Mouse (Mus musculus): ENCODE measurements around the gene Zmym3. TPM values are rescaled to one million over a fixed set of nuclear protein-coding genes. Genes with fewer than 3 reads are reported as not detected.

The Zmym3 gene
- total and polyA plus RNA-seq, 3 experiments, result 20.7 to 42.9 TPM; not detected in 1

DNA sequence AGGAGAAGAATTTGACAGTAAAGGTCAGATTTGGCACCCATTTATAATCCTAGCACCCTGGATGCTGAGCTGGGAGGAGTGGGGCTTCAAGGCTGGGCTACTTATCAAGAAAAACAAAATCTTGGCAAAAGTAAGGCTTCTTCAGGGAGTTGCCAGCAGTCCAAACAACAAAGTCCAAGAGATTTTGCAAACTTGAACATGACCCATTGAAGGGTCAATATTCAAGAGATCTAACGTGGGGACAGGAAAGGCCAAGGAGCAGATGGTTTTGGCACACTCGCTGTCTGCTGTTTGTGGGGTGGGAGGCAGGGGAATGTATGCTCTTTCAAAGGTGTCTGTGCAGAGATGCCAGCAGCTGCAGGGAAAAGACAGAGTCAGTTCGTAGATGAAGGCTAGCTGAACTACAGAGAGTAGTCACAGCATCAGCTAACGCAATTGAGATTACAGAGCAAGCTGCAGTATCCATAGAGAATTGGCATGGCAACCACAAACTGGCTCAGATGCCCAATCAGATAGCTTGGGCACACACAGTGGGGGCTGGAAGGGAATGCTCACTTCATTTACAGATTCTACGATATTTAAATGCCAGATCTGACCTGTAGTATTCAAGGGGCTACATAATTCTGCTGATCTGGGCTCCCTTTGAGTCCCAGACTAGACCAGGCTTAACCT lies 31.6 kb downstream of the Zmym3 start:
- Histone ChIP-seq H3K4me3 (ENCODE audit: control insufficient read depth in 1 of 2, insufficient read depth in 1 of 2, low read depth in 2 of 2, low read length in 2 of 2) (no peak overlapping the region), H3K4me1 (ENCODE audit: control insufficient read depth in 1 of 2, insufficient read depth in 2 of 2, low read length in 2 of 2) (no peaks in the 10 kb centered on the region), H3K36me3 (ENCODE audit: control insufficient read depth in 1 of 2, insufficient read depth in 2 of 2, low read length in 2 of 2) (no peaks in the 10 kb centered on the region), H3K79me2 (ENCODE audit: control insufficient read depth, insufficient read depth, low read length, poor library complexity) (no peaks in the 10 kb centered on the region), H3K27ac (ENCODE audit: control insufficient read depth, low read depth, low read length) (no peak overlapping the region), H3K9ac (ENCODE audit: control insufficient read depth, low read depth, low read length, poor library complexity, severe bottlenecking) (no peak overlapping the region), H3K9me3 (replicated peaks; ENCODE audit: insufficient read depth, low read length) (no peaks in the 10 kb centered on the region), H3K27me3 (ENCODE audit: control insufficient read depth in 1 of 2, insufficient read depth in 2 of 2, low read length in 2 of 2) (no peaks in the 10 kb centered on the region)
- no peak for TF ChIP-seq MAFK (IDR thresholded peaks at IDR 0.05; ENCODE audit: borderline replicate concordance, low read depth, low read length)
- TF ChIP-seq MEF2A (IDR thresholded peaks at IDR 0.05; ENCODE audit: extremely low read depth, insufficient replicate concordance, low read depth, low read length, poor library complexity, severe bottlenecking), result no peak
- no peak for TF ChIP-seq ZNF384 (IDR thresholded peaks at IDR 0.05; ENCODE audit: low read depth, low read length)
- TF ChIP-seq HCFC1 (IDR thresholded peaks at IDR 0.05; ENCODE audit: low read depth, low read length), result no peak
- TF ChIP-seq POLR2AphosphoS5 (IDR thresholded peaks at IDR 0.05; ENCODE audit: borderline replicate concordance, low read depth, low read length), result no peak
- no peak for TF ChIP-seq POLR2A (IDR thresholded peaks at IDR 0.05; ENCODE audit: control insufficient read depth in 1 of 2, insufficient read depth in 1 of 2, low read depth in 1 of 2, low read length in 2 of 2, poor library complexity in 1 of 2)
- no peak for TF ChIP-seq NRF1 (IDR thresholded peaks at IDR 0.05; ENCODE audit: insufficient read depth, low read depth, low read length, poor library complexity, severe bottlenecking)
- no peak for DNase-seq (ENCODE audit: low read depth, low spot score)

DNA sequence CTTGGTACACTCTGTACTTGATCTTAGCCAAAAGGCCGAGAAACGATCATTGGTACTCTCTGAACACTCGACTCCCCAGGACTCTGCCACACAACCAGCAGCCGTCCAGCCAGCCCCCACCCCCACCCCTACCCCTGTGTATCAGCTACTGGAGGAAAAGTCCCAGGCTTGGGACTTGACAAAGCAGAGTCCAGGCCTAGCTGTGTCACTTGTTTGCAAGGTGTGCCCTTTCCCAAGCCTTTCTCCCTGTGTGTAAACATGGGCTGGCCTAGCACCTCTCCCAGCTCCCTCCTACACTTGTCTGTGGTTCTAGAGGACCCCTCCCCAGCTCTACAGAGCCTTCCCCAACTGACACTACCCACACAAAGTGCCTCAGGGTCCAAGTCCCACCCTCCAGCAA lies 34.4 kb downstream of the Zmym3 start:
- H3K36me3 ChIP-seq (ENCODE audit: control insufficient read depth in 1 of 2, insufficient read depth in 2 of 2, low read length in 2 of 2), result no peaks in the 10 kb centered on the region
- no peak for TF ChIP-seq ZKSCAN1 (IDR thresholded peaks at IDR 0.05; ENCODE audit: low read depth, low read length)
- no peak for TF ChIP-seq TAL1 (IDR thresholded peaks at IDR 0.05; ENCODE audit: low read length)
- TF ChIP-seq POLR2AphosphoS2 (IDR thresholded peaks at IDR 0.05; ENCODE audit: low read length), result no peak
- no peak for TF ChIP-seq MAFK (IDR thresholded peaks at IDR 0.05; ENCODE audit: borderline replicate concordance, low read depth, low read length)
- no peak for TF ChIP-seq ZC3H11A (IDR thresholded peaks at IDR 0.05; ENCODE audit: low read depth, low read length)
- no peak for TF ChIP-seq NELFE (IDR thresholded peaks at IDR 0.05; ENCODE audit: low read depth, low read length)
- no peak for TF ChIP-seq MAZ (IDR thresholded peaks at IDR 0.05; ENCODE audit: low read depth, low read length)
- TF ChIP-seq SMC3 (IDR thresholded peaks at IDR 0.05; ENCODE audit: low read depth, low read length), result no peak
- no peak for TF ChIP-seq POLR2A (IDR thresholded peaks at IDR 0.05; ENCODE audit: control insufficient read depth in 1 of 2, insufficient read depth in 1 of 2, low read depth in 1 of 2, low read length in 2 of 2, poor library complexity in 1 of 2)
- no peak for TF ChIP-seq UBTF (IDR thresholded peaks at IDR 0.05; ENCODE audit: borderline replicate concordance, insufficient read depth, low read depth, low read length)
- no peak for TF ChIP-seq ELF1 (IDR thresholded peaks at IDR 0.05; ENCODE audit: low read depth, low read length)
- TF ChIP-seq CTCF (IDR thresholded peaks at IDR 0.05 in 2 of 3, conservative IDR thresholded peaks at IDR 0.05 in 1 of 3; ENCODE audit: control insufficient read depth in 1 of 3, insufficient read depth in 1 of 3, low read depth in 2 of 3, low read length in 3 of 3, poor library complexity in 1 of 3, severe bottlenecking in 1 of 3), result no peak
- TF ChIP-seq MYC (IDR thresholded peaks at IDR 0.05; ENCODE audit: low read depth, low read length), result no peak
- TF ChIP-seq USF2 (IDR thresholded peaks at IDR 0.05; ENCODE audit: borderline replicate concordance in 1 of 2, insufficient read depth in 1 of 2, low read depth in 1 of 2, low read length in 2 of 2), result no peak
- no peak for TF ChIP-seq RCOR1 (IDR thresholded peaks at IDR 0.05; ENCODE audit: low read depth, low read length)
- no peak for TF ChIP-seq ETS1 (IDR thresholded peaks at IDR 0.05; ENCODE audit: low read depth, low read length)
- TF ChIP-seq MEF2A (IDR thresholded peaks at IDR 0.05; ENCODE audit: extremely low read depth, insufficient replicate concordance, low read depth, low read length, poor library complexity, severe bottlenecking), result no peak
- no peak for TF ChIP-seq POLR2AphosphoS5 (IDR thresholded peaks at IDR 0.05; ENCODE audit: borderline replicate concordance, low read depth, low read length)
- no peak for TF ChIP-seq HCFC1 (IDR thresholded peaks at IDR 0.05; ENCODE audit: low read depth, low read length)
- DNase-seq (ENCODE audit: low read depth, low spot score), result no peak
- H3K4me3 ChIP-seq (ENCODE audit: control insufficient read depth in 1 of 2, insufficient read depth in 1 of 2, low read depth in 2 of 2, low read length in 2 of 2), result no peak overlapping the region
- no peak overlapping the region for H3K9ac ChIP-seq (ENCODE audit: control insufficient read depth, low read depth, low read length, poor library complexity, severe bottlenecking)
- H3K9me3 ChIP-seq (replicated peaks; ENCODE audit: insufficient read depth, low read length), result no peaks in the 10 kb centered on the region
- H3K79me2 ChIP-seq (ENCODE audit: control insufficient read depth, insufficient read depth, low read length, poor library complexity), result no peaks in the 10 kb centered on the region
- no peaks in the 10 kb centered on the region for H3K27me3 ChIP-seq (ENCODE audit: control insufficient read depth in 1 of 2, insufficient read depth in 2 of 2, low read length in 2 of 2)
- H3K27ac ChIP-seq (ENCODE audit: control insufficient read depth, low read depth, low read length), result no peak overlapping the region
- no peaks in the 10 kb centered on the region for H3K4me1 ChIP-seq (ENCODE audit: control insufficient read depth in 1 of 2, insufficient read depth in 2 of 2, low read length in 2 of 2)
